Mouse (Mus musculus) ES-E14 (cell line): ENCODE results near the gene Mre11a.

Experiments
- HCFC1 ChIP-seq: IDR thresholded peaks from 2 replicates; pipeline ENCODE4 v1.6.1; 2012; ENCODE audit warnings: low read length, inconsistent platforms, borderline replicate concordance; ENCODE audit not compliant: insufficient read depth
- ZC3H11A ChIP-seq: IDR thresholded peaks from 2 replicates; pipeline ENCODE4 v1.6.1; 2012; ENCODE audit warnings: low read depth, mild to moderate bottlenecking, inconsistent platforms, low read length, borderline replicate concordance

GRCm38 (mm10) chr9:14764765-14765164 lies 19.7 kb upstream of the Mre11a start:
- TF ChIP-seq ZC3H11A: peak; percentile 42; the same call in 1 of the 2 replicates
- TF ChIP-seq HCFC1: no peak
